Mouse (Mus musculus) olfactory bulb, adult 2 months (tissue): ENCODE measurements around the gene Zbtb9. TPM values are rescaled to one million over a fixed set of nuclear protein-coding genes. Genes with fewer than 3 reads are reported as not detected.

Experiments
- H3K27ac ChIP-seq: fragments of 200-500 bp; 2 replicates; pipeline ENCODE4 v1.5.1; 2012; ENCODE audit warnings: low read depth, low read length; ENCODE audit not compliant: insufficient read depth
- H3K4me1 ChIP-seq: fragments of 200-500 bp; 2 replicates; pipeline ENCODE4 v1.6.1; 2012; ENCODE audit warnings: low read length; ENCODE audit not compliant: control insufficient read depth, insufficient read depth
- H3K4me3 ChIP-seq: fragments of 200-500 bp; 2 replicates; pipeline ENCODE4 v1.5.1; 2012; ENCODE audit warnings: mild to moderate bottlenecking, low read depth, low read length, moderate library complexity; ENCODE audit not compliant: insufficient read depth
- CTCF ChIP-seq: fragments of 200-500 bp; IDR thresholded peaks from 2 replicates; pipeline ENCODE4 v1.5.1; 2012; ENCODE audit warnings: low read depth, mild to moderate bottlenecking, low read length, moderate library complexity; ENCODE audit not compliant: insufficient read depth
- POLR2A ChIP-seq: fragments of 200-500 bp; IDR thresholded peaks from 2 replicates; pipeline ENCODE4 v1.6.1; 2012; ENCODE audit warnings: mild to moderate bottlenecking, low read depth, low read length, moderate library complexity; ENCODE audit not compliant: insufficient read depth
- WGBS: fragments of 180-500 bp; shearing (Covaris S2); methylation state at CpG from one replicate; pipeline ENCODE4 v1.1.7; 2018; 5-methylcytosine and 5-hydroxymethylcytosine counted together
- polyA plus RNA-seq: library from polyadenylated mRNA; stranded (reverse); fragments of >200 nt; gene quantifications from 2 replicates; pipeline ENCODE4 v1.2.4, GENCODE M21; 2012; ENCODE audit warnings: low replicate concordance; ENCODE audit not compliant: missing spikeins, insufficient read depth, insufficient read length

The Zbtb9 gene
- polyA plus RNA-seq, 1 experiment = 109 TPM

DNA sequence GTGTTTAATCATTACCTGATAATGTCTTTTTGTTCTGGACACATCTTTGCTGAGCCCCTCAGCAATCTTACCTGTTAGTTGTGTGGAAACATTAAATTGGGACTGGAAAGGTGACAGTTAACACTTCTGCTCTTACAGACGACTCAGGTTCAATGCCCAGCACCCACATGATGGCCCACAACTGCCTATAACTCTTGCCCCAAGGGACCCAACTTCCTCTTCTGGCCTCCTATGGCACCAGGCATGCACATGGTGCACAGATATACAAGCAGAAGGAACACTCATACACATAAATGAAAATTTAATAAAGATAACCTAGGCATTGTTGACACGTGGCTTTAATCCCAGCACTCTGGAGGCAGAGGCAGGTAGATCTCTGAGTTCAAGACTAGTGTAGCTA is 6.5 kb downstream of the Zbtb9 start:
- TF ChIP-seq CTCF (no peak), POLR2A (no peak)
- Histone ChIP-seq H3K4me1 (peaks cover 18% of the 10 kb centered on the region), H3K27ac (no peak overlapping the region), H3K4me3 (no peak overlapping the region)
- WGBS = 76% methylated on average over 2 of the region's 2 CpGs

DNA sequence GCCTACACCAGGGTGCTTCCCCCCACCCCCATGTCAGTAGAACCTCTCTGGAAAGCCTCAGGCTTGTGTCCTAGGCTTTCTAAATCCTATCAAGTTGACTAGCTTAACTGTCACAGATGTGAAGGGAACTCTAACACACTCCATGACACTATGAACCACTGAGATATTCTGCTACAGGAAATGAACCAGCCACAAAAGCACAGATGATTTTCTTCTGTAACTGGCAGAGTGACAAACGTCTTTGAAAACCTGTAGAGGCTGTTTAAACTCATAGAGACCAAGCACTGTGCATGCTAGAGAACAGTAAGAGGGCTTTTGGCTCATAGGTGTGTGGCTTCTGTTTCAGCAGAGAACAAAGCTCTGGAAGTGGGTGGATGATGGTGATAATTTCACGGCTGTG is 8.1 kb downstream of the Zbtb9 start:
- no peak overlapping the region for H3K4me3 ChIP-seq
- TF ChIP-seq POLR2A (no peak), CTCF (no peak)
- 31% methylated on average over 2 of the region's 2 CpGs for WGBS
- peaks cover 12% of the 10 kb centered on the region for H3K4me1 ChIP-seq
- H3K27ac ChIP-seq = peak overlapping the region; percentile 60

DNA sequence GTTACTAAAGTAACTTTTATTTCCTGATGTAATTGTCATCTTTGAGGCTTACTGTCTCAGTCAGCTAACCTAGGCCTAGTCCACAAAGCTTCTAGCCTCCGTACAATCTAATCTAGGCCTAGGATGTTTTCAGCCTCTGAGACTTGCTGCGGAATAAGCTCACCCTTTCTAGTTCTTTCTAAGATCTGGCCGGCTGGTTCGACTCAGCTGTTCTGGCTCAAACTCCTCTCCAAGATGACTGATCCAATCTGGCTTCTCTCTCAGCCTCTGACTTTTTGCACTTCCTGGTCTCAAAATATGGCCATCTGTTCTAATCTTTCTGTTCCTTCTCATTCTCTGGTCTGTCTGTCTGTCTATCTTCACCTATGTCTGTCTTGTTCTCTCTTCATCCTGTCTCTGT is 10.4 kb downstream of the Zbtb9 start:
- TF ChIP-seq POLR2A (no peak), CTCF (no peak)
- Histone ChIP-seq H3K27ac (no peak overlapping the region), H3K4me1 (peaks cover 9% of the 10 kb centered on the region), H3K4me3 (no peak overlapping the region)
- 94% methylated on average over 4 of the region's 4 CpGs for WGBS

DNA sequence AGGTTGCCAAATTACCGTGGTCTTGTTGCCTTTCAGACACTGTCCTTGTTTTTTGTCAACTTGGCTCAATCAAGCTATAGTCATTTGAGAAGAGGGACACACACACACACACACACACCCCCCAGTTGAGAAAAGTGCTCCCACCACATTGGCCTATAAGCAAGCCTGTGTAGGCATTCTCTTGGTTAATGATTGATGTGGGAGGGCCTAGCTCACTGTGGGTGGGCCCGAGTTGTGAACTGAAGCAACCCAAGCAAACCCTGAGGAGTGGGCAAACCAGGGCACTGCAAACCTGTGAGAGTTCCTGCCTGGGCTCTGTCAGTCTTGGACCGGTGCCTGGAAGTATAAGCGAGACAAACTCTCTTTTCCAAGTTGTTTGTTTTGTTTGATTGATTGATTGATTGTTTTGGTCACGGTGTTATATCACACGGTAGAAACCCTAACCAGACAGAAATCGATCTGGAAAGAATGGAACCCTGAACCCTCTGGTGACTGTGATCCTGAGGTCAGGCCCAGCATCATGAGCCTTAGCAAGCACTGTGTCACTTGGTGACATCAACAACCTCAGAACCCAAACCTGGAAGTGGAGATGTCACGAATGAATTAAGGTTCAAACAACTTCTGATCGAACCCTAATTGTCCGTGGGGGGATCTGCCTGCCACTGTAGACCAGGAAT is 12.7 kb downstream of the Zbtb9 start:
- Histone ChIP-seq H3K27ac (no peak overlapping the region), H3K4me3 (no peak overlapping the region), H3K4me1 (peaks cover 2% of the 10 kb centered on the region)
- 87% methylated on average over 10 of the region's 10 CpGs for WGBS
- no peak for TF ChIP-seq POLR2A
- no peak for TF ChIP-seq CTCF

DNA sequence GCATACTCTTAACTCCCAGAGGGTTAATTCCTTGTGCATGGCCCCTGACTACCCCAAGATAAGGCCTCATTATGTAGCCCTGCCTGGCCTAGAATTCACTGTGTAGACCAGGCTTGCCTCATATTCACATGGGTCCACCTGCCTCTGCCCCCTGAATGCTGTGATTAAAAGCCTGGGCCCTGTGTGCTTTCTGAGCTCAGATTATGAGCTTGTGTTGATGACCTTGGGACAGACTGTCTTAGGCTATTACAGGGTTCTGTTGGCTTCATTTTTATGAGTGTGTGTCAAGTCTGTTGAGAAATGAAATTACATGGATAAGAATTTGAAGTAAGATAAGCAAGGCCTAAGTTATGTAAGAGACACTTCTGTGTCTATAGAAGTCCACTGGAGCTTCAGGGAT is 17.6 kb downstream of the Zbtb9 start:
- Histone ChIP-seq H3K4me3 (no peak overlapping the region), H3K27ac (no peak overlapping the region), H3K4me1 (peaks cover 6% of the 10 kb centered on the region)
- TF ChIP-seq CTCF (no peak), POLR2A (no peak)

DNA sequence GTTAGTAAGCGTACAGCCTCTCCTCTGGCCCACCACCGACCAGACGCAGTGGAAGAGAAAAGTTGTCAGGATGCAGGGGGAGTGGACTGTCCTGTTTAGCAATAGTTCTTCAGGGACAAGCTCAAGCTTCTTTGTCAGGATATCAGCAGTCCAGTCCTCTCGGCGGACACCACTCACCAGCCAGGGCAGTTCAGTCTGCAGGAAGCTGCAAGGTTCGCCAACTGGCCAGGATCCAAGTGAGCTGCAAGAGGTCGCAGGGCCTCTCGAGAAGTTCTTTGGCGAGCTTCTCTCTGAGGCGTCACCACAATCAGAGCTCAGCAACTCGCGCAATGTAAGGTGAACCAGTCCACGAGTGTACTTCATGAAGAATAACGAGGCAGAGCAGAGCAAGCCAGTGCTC is 21.4 kb downstream of the Zbtb9 start:
- no peak overlapping the region for H3K27ac ChIP-seq
- TF ChIP-seq CTCF = no peak
- TF ChIP-seq POLR2A = no peak
- H3K4me1 ChIP-seq = peaks cover 15% of the 10 kb centered on the region
- H3K4me3 ChIP-seq = no peak overlapping the region
- WGBS = 60% methylated on average over 14 of the region's 14 CpGs

DNA sequence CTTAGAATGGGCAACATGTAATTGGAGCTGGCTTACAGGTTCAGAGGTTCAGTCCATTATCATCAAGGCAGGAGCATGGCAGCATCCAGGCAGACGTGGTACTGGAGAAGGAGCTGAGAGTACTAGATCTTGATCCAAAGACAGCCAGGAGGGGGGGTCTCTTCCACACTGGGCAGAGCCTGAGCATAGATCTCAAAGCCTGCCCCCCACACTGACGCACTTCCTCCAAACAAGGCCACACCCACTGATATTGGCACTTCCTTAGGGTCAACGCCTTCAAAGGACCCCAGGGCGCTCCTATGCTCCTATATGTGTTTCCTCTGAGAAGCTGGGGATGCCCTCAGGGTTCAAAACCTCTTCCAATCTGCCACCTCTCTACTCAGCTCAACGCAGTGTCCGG is 22.0 kb downstream of the Zbtb9 start:
- peaks cover 20% of the 10 kb centered on the region for H3K4me1 ChIP-seq
- no peak for TF ChIP-seq POLR2A
- no peak for TF ChIP-seq CTCF
- H3K4me3 ChIP-seq = no peak overlapping the region
- H3K27ac ChIP-seq = 0 out of 2 replicates have a peak overlapping the region, but pooled peaks have one; percentile 1
- WGBS = 82% methylated on average over 6 of the region's 6 CpGs

DNA sequence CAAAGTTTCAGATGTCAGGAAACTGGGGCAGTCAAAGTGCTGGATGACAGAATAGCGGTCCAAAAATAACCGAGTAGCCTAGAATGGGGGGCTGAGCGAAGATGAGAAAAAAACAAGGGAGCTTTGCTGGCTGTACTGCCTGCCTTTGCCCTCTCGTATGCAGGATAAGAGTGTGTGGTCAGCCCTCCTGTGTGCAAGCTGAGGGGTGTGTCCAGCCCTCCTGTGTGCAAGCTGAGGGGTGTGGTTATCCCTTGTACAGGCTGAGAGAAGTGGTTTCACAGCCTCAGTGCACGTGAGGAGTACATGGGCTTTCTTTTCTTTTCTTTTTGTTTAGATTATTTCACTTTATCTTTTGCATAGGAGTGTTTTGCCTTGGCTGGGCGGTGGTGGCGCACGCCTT is 22.6 kb downstream of the Zbtb9 start:
- TF ChIP-seq POLR2A (no peak), CTCF (no peak)
- peaks cover 25% of the 10 kb centered on the region for H3K4me1 ChIP-seq
- H3K4me3 ChIP-seq = no peak overlapping the region
- WGBS = 55% methylated on average over 8 of the region's 8 CpGs
- no peak overlapping the region for H3K27ac ChIP-seq

DNA sequence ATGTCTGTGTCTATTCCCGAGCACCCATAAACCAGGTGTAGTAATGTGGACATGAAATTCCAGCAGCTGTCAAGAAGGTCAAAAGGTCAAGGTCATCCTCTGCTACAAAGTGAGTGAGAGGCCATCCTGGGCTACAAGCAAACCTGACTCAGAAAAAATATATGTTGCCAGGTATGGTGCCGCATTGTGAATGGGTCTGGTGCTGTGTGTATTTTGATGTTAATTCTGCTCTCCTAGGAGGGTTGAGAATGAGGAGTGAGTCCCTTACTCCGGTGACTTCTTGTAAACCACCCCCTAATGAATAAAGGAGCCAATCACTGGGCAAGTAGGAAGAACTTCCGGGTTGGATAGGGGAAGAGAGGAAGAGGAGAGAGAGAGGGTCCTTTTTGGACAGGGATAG is 24.7 kb downstream of the Zbtb9 start:
- TF ChIP-seq CTCF (no peak), POLR2A (no peak)
- 79% methylated on average over 4 of the region's 4 CpGs for WGBS
- no peak overlapping the region for H3K4me3 ChIP-seq
- H3K27ac ChIP-seq = no peak overlapping the region
- H3K4me1 ChIP-seq = peaks cover 32% of the 10 kb centered on the region

DNA sequence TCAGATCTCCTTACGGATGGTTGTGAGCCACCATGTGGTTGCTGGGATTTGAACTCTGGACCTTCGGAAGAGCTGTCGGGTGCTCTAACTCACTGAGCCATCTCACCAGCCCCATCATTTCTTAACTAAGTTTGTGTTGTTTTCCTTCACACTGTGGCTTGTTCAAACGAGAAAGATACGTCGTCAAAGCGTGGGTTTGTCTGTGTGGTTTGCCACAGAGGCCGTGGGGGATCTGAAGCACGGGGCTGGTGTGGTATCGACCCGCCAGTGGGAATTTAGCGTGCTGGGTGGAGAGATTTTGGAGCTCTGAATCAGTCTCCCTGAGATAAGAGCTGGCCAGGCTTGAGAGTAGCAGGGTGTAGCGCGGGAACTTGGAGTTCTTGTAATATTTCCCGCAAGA is 25.3 kb downstream of the Zbtb9 start:
- H3K4me1 ChIP-seq = peaks cover 32% of the 10 kb centered on the region
- H3K27ac ChIP-seq = no peak overlapping the region
- TF ChIP-seq CTCF = no peak
- no peak for TF ChIP-seq POLR2A
- 92% methylated on average over 15 of the region's 15 CpGs for WGBS
- no peak overlapping the region for H3K4me3 ChIP-seq
